Mouse (Mus musculus) lung, postnatal 25 days (tissue): ENCODE results near the gene Gapvd1.
"Not testable (repeated sequence)": the region's sequence is repeated elsewhere in the genome, so short reads cannot be mapped to it uniquely, and the experiment has no call there.

Experiments
- DNase-seq: peaks from one replicate; pipeline ENCODE4 v3.0.0; 2022; ENCODE audit warnings: low spot score

The Gapvd1 gene

GRCm38 (mm10) chr2:34771368-34772226 is 16.6 kb upstream of the Gapvd1 start, which contains the start of gene Hspa5:
Gene Hspa5 (plus strand): TSS chr2:34771970.
- DNase-seq, result peak; percentile 100

GRCm38 (mm10) chr2:34770951-34771350 is 15.9 kb upstream of the Gapvd1 start:
- no peak for DNase-seq

DNA sequence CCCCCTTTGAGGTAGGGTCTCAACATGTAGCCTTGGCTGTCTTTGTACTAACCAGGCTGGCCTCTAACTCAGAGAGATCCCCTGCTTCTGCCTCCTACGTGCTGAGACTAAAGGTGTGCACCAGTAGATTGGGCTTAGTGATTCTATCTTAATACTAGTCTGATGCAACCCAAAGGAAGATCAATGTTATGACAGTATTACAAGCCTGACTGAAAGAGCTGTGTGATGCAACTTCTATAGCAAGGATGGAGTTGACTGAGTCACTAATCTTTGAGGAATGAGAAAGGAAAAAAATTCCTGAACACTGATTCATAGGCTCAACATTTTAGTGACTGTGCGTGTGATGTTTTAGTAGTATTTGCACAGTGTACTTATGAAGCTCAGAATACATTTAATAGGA is 15.0 kb upstream of the Gapvd1 start:
- DNase-seq, result no peak

- no peak for DNase-seq
Observed at GRCm38 (mm10) chr2:34764801-34765200, 9.8 kb upstream of the Gapvd1 start.

GRCm38 (mm10) chr2:34762872-34763271 is 7.8 kb upstream of the Gapvd1 start:
- no peak for DNase-seq

- no peak for DNase-seq
Observed at GRCm38 (mm10) chr2:34762174-34762573, 7.1 kb upstream of the Gapvd1 start.

DNA sequence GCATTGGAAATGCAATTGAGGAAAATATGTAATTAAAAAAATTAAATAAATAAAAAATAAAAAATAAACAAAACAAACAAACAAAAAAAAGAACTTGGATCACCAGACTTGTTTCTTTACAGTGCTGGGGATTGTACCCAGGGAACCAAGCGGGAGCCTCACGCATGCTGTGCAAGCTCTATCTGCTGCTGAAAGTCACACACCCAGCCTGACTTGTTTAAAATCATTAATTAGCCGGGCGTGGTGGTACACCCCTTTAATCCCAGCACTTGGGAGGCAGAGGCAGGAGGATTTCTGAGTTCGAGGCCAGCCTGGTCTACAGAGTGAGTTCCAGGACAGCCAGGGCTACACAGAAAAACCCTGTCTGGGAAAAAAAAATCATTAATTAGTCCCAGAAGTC is 6.2 kb upstream of the Gapvd1 start:
- DNase-seq, result not testable (repeated sequence)

DNA sequence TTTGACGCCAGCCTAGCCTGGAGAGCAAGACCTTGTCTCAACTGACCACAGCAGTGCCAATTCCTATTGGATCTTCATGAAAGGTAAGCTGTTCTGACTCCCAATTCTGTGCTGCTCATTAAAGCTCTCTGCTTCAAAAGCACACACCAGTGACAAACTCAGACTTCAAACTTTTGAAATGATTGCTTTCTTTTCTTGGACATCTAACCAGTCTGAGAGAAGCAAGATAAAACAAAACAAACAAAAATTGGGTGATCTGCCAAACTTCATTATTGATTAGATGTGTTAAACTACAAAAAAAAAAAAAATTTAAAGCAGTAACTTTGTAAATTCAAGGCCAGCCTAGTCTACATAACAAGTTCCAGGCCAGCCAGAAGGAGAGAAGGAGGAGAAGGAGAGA is 2.3 kb upstream of the Gapvd1 start:
- no peak for DNase-seq

DNA sequence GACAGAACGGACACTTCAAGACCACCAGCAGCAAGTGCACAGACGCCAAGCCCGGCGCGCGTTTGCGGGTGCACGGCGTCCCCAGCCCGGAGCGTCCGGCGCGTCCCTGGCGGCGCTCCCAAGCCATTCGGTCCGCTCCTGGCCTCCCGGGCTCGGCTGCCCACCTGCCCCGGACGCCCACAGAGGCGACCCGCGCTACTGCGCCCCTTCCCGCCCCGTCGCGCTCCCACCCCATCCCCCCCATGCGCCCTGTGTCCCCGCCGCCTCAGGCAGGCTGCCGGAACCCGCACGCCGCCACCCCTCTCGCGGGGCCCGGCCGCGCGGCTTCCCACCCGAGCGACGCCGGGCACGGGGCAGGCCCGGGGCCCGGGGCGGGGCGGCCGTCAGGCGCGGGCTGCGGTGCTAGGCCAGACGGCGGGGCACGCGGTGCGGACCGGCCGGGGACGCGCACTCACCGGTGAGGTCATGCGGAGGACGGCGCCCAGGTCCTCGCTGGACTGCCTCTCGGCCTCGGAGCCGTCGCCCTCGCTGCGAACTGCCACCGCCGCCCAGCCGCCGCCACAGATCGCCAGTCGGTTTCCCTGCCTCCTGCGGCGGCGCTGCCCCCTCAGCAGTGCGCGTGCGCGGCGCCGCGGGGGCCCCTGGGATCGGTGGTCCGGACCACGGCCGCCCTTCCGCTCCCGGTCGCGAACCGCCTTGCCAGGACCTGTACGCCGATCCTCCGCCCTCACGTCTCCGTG is 1.1 kb downstream of the Gapvd1 start:
- DNase-seq, result peak; percentile 88

- DNase-seq, result no peak
Observed at GRCm38 (mm10) chr2:34750245-34750644, 4.8 kb downstream of the Gapvd1 start.

GRCm38 (mm10) chr2:34748479-34748878 is 6.6 kb downstream of the Gapvd1 start:
- no peak for DNase-seq

- DNase-seq, result no peak
Observed at GRCm38 (mm10) chr2:34745673-34746072, 9.4 kb downstream of the Gapvd1 start.

- DNase-seq, result no peak
Observed at GRCm38 (mm10) chr2:34744476-34744875, 10.6 kb downstream of the Gapvd1 start.

DNA sequence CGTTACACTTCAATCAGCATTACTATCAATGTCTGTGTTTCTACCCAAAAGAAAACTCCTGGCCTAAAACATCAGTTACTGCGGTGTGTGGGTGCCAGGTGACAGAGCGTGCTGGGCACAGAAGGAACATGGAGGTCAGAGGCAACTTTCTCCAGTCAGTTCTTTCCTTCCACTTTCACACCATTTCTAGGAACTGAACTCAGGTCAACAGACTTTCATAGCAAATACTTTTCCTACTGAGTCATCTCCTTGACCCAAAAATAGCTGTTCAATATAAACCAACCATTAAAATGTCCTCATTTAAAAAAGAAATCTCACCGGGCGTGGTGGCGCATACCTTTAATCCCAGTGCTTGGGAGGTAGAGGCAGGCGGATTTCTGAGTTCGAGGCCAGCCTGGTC is 12.4 kb downstream of the Gapvd1 start:
- DNase-seq, result no peak

DNA sequence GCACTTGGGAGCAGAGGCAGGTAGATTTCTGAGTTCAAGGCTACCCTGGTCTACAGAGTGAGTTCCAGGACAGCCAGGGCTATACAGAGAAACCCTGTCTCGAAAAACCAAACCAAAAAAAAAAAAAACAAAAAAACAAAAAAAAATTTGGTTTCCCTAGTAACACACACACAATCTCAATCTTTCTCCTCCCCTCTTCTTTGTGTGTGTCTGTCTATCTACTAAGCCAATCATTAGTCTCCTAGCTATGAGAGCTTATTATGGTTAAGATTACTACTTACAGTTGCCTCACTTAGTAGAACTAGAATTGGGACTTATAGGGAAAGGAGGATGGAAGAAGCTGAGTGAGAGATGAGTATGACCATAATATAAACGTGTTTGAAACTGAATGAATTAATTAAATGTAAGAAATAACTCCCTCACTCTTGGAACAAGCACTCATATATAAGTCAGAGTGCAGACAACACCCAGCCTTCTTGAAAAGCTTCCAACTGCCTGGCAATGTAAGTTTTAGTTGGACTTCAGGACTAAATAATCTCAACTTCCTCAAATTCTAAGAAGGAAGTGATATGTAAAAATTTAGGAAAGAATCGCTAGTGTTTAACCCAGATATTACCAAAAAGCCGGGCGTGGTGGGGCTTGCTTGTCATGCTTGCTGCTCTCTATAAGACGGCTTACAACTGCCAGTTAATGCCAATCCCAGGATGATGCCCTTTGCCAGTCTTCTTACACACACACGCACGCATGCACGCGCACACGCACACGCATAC is 13.5 kb downstream of the Gapvd1 start:
- DNase-seq, result no peak

- no peak for DNase-seq
Observed at GRCm38 (mm10) chr2:34739684-34740391, 15.2 kb downstream of the Gapvd1 start.

- DNase-seq, result no peak
Observed at GRCm38 (mm10) chr2:34737911-34738310, 17.1 kb downstream of the Gapvd1 start.

- DNase-seq, result no peak
Observed at GRCm38 (mm10) chr2:34736626-34737025, 18.4 kb downstream of the Gapvd1 start.

DNA sequence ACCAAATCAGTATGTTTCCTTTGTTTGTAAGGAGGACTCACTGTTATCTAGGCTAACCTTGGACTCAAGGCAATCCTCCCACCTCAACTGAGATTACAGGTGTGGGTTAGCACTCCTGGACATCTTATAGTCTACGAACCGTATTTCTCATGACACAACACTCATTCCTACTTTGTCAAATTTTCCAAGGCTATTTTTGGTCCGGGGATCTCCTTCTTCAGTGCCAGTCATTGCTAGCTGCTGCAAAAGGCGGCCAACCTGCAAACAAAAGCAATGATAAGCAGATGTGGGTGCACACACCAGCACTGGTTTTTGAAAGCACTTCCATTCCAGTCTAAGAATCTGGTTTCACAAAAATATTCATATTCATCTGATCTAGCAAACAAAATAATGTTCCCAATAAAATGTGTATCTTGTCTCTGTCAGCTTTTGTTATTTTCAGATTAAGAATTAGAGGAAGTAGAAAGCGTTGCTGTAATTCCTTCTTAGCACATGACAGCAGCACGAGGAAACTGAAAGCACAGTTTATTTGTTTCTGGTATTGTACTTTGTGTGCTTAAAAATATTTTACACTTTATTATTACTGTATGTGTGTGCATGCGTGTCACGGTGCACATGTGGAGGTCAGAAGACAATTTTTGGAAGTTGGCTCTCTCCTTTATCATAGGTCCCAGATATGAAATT is 27.8 kb downstream of the Gapvd1 start:
- DNase-seq, result no peak

GRCm38 (mm10) chr2:34725269-34725668 is 29.8 kb downstream of the Gapvd1 start:
- DNase-seq, result no peak

DNA sequence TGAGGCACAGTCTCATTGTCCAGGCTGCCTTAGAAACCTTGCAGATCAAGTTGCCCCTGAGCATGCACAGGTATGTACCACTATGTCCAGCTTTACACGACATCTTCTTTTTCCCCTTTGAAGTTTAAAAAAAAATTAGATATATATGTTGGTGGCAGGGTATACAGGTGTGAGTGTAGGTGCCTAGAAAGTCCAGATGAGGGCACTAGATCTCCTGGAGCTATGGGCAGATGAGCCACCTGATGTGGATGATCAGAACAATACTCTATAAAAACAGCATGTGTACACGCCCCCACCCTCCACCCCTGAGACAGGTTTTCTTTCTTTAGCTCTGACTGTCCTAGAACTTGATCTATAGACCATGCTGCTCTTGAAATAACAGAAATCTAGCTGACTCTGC is 36.8 kb downstream of the Gapvd1 start:
- DNase-seq, result no peak
